Mouse (Mus musculus) liver, embryonic 12.5 days (tissue): ENCODE data around the gene Pgbd5. TPM values are rescaled to one million over a fixed set of nuclear protein-coding genes. Genes with fewer than 3 reads are reported as not detected.

Experiments used
- ATAC-seq: fragments of 200-750 bp; cut with Nextera tagmentation; 2 replicates; pipeline ENCODE4 v1.8.0; 2017; ENCODE audit warnings: moderate number of reproducible peaks, mild to moderate bottlenecking, moderate library complexity
- H3K27ac ChIP-seq: fragments of 300-500 bp; sonication (generic); 2 replicates; pipeline ENCODE4 v1.5.1; 2016; ENCODE audit warnings: mild to moderate bottlenecking
- H3K27me3 ChIP-seq: fragments of 300-500 bp; sonication (generic); replicated peaks from 2 replicates; pipeline ENCODE4 v1.6.1; 2016; ENCODE audit warnings: mild to moderate bottlenecking, moderate library complexity
- H3K36me3 ChIP-seq: fragments of 300-500 bp; sonication (generic); 2 replicates; pipeline ENCODE4 v1.6.1; 2016; ENCODE audit warnings: mild to moderate bottlenecking, moderate library complexity
- H3K4me1 ChIP-seq: fragments of 300-500 bp; sonication (generic); 2 replicates; pipeline ENCODE4 v1.6.1; 2016
- H3K4me2 ChIP-seq: fragments of 300-500 bp; sonication (generic); 2 replicates; pipeline ENCODE4 v1.6.1; 2016; ENCODE audit warnings: mild to moderate bottlenecking, moderate library complexity
- H3K4me3 ChIP-seq: fragments of 300-500 bp; sonication (generic); 2 replicates; pipeline ENCODE4 v1.5.1; 2016; ENCODE audit warnings: mild to moderate bottlenecking, moderate library complexity
- H3K9ac ChIP-seq: fragments of 300-500 bp; sonication (generic); 2 replicates; pipeline ENCODE4 v1.6.1; 2016; ENCODE audit warnings: mild to moderate bottlenecking, moderate library complexity
- H3K9me3 ChIP-seq: fragments of 300-500 bp; sonication (generic); replicated peaks from 2 replicates; pipeline ENCODE4 v1.6.1; 2016; ENCODE audit warnings: mild to moderate bottlenecking, moderate library complexity
- WGBS: fragments of 180-500 bp; shearing (Covaris S2); methylation state at CpG from one replicate; pipeline ENCODE4 v1.1.7; 2016; ENCODE audit not compliant: insufficient replicate concordance; 5-methylcytosine and 5-hydroxymethylcytosine counted together
- polyA plus RNA-seq: library from polyadenylated mRNA; unstranded; fragments of >200 nt; fragmentation: Nextera tagmentation; extraction: Ambion mirVana; gene quantifications from 2 replicates; pipeline ENCODE4 v1.2.1, GENCODE M21; 2016

Gene Pgbd5
- polyA plus RNA-seq, 1 experiment from 2014 or later, result 0.37 TPM

- Histone ChIP-seq H3K9me3 (no peaks in the 10 kb centered on the region), H3K4me2 (no peak overlapping the region), H3K36me3 (peaks cover 84% of the 10 kb centered on the region), H3K27me3 (no peaks in the 10 kb centered on the region), H3K4me3 (no peak overlapping the region), H3K9ac (no peak overlapping the region), H3K4me1 (no peaks in the 10 kb centered on the region; the same call in 1 of the 2 replicates), H3K27ac (no peak overlapping the region)
- ATAC-seq, result no peak
- 73% methylated on average over 3 of the region's 3 CpGs for WGBS
These were observed 108.4 kb downstream of the Pgbd5 start for GRCm38 (mm10) chr8:124331094-124331493.

GRCm38 (mm10) chr8:124330433-124330832 lies 109.0 kb downstream of the Pgbd5 start:
- Histone ChIP-seq H3K9me3 (no peaks in the 10 kb centered on the region), H3K4me2 (no peak overlapping the region), H3K4me1 (no peaks in the 10 kb centered on the region; the same call in 1 of the 2 replicates), H3K27me3 (no peaks in the 10 kb centered on the region), H3K27ac (no peak overlapping the region), H3K4me3 (no peak overlapping the region), H3K36me3 (peaks cover 84% of the 10 kb centered on the region), H3K9ac (no peak overlapping the region)
- 69% methylated on average over 2 of the region's 3 CpGs for WGBS
- no peak for ATAC-seq

GRCm38 (mm10) chr8:124329690-124330089 lies 109.8 kb downstream of the Pgbd5 start:
- H3K27ac ChIP-seq, result no peak overlapping the region
- no peak for ATAC-seq
- no peaks in the 10 kb centered on the region; the same call in 1 of the 2 replicates for H3K4me1 ChIP-seq
- no peak overlapping the region for H3K9ac ChIP-seq
- no peak overlapping the region for H3K4me3 ChIP-seq
- H3K36me3 ChIP-seq, result peaks cover 84% of the 10 kb centered on the region
- H3K27me3 ChIP-seq, result no peaks in the 10 kb centered on the region
- WGBS, result 77% methylated on average over 10 of the region's 10 CpGs
- no peaks in the 10 kb centered on the region for H3K9me3 ChIP-seq
- H3K4me2 ChIP-seq, result no peak overlapping the region

DNA sequence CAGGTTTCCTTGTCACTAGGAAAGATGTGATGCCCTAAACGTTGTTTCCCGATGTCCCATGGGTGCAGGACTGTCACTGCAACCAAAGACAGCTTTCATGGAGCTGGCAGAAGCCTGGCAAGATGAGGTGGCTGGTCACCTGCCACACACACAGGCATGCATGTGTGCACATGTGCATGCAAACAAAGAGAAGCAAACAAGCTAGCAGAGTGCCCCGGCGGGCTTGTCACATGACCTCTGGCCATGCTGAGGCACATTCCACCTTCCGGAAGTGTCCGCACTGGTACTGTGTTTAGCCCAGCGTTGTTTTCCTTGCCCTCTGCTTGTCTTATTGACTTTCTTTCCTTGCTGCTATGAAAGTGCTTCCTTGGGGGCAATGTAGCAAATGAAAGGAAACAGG lies 111.2 kb downstream of the Pgbd5 start:
- H3K27me3 ChIP-seq, result no peaks in the 10 kb centered on the region
- no peak for ATAC-seq
- 85% methylated on average over 7 of the region's 7 CpGs for WGBS

DNA sequence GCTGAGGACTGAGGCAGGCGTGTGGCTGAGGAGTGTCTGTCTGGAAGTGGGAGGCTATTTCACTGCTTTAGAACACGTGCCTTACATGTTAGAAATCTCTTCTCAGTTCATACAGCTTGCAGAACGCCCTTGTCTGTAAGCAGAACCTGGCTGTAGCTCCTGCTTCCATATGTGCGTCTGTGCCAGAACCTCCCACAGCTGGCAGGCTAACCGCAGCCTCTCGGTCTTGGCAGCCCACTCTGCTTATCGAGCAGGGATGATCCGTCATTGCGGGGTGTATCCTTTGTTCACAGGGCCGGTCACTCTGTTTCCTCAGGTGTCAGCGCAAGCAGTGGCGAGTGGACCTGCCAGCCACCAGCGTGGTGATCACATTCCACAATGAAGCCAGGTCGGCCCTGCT lies 116.1 kb downstream of the Pgbd5 start:
- H3K9me3 ChIP-seq, result no peaks in the 10 kb centered on the region
- WGBS, result 83% methylated on average over 14 of the region's 14 CpGs
- no peaks in the 10 kb centered on the region for H3K27me3 ChIP-seq
- no peak overlapping the region for H3K4me2 ChIP-seq
- H3K36me3 ChIP-seq, result peaks cover 51% of the 10 kb centered on the region
- peaks cover 37% of the 10 kb centered on the region for H3K4me1 ChIP-seq
- H3K27ac ChIP-seq, result no peak overlapping the region
- no peak for ATAC-seq
- no peak overlapping the region for H3K4me3 ChIP-seq
- no peak overlapping the region for H3K9ac ChIP-seq

More for the DNA sequence above, 111.2 kb downstream of the Pgbd5 start:
- H3K36me3 ChIP-seq, result peaks cover 84% of the 10 kb centered on the region
- no peak overlapping the region for H3K9ac ChIP-seq
- no peaks in the 10 kb centered on the region for H3K9me3 ChIP-seq
- no peak overlapping the region for H3K4me2 ChIP-seq
- no peaks in the 10 kb centered on the region; the same call in 1 of the 2 replicates for H3K4me1 ChIP-seq
- no peak overlapping the region for H3K4me3 ChIP-seq
- no peak overlapping the region for H3K27ac ChIP-seq

DNA sequence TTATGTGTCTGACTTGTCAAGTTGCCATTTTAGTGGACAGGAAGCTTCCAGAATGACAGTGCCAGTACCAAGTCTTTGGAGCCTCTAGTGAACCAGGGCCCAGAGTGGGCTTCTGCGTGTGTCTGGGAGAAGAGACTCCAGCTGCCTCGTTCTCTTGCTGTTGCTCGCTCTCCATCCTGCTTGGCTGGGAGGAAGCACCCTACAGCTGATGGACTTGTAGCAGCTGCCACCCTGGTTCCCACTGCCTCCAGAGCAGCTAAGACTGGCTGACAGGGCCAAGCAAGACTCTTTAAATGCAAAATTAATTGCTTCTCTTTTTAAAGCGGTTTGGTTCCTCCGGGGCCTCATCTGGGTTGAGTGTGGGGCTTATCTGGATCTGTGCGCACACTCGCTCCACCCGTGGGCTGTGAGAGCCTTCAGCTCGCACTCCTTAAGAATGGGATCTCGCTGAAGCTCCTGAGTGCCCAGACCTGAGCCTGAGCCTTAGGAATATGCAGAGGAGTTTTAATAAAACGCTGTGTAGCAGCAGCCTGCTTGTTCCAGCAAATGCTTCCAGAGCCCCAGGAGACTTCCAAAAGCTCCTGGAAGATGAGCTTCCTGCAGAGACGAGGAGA lies 118.1 kb downstream of the Pgbd5 start:
- H3K27me3 ChIP-seq, result no peaks in the 10 kb centered on the region
- no peak overlapping the region; the same call in 1 of the 2 replicates for H3K9ac ChIP-seq

GRCm38 (mm10) chr8:124319316-124319652 lies 120.2 kb downstream of the Pgbd5 start:
- Histone ChIP-seq H3K9ac (no peak overlapping the region), H3K4me2 (peak overlapping the region; percentile 31), H3K9me3 (no peaks in the 10 kb centered on the region), H3K4me1 (peaks cover 73% of the 10 kb centered on the region), H3K4me3 (no peak overlapping the region), H3K27me3 (no peaks in the 10 kb centered on the region), H3K27ac (peak overlapping the region; percentile 40; the same call in 1 of the 2 replicates), H3K36me3 (peaks cover 21% of the 10 kb centered on the region)
- peak; percentile 46; the same call in 1 of the 2 replicates for ATAC-seq
- 20% methylated on average over 4 of the region's 4 CpGs for WGBS

More for the DNA sequence above, 118.1 kb downstream of the Pgbd5 start:
- no peak for ATAC-seq
- Histone ChIP-seq H3K36me3 (peaks cover 37% of the 10 kb centered on the region), H3K4me2 (peak overlapping the region; percentile 21), H3K27ac (peak overlapping the region; percentile 34; the same call in 1 of the 2 replicates), H3K4me1 (peaks cover 57% of the 10 kb centered on the region), H3K4me3 (no peak overlapping the region), H3K9me3 (no peaks in the 10 kb centered on the region)
- WGBS, result 34% methylated on average over 12 of the region's 12 CpGs

Other genes starting within 250 kb of the Pgbd5 start
- gene Galnt2, start 208.3 kb downstream of the Pgbd5 start, polyA plus RNA-seq, result 36.6 and 37.5 TPM in 2 replicates
- gene Cog2, start 81.1 kb upstream of the Pgbd5 start, polyA plus RNA-seq, result 23.8 and 25.2 TPM in 2 replicates
- 23.3 and 25.9 TPM in 2 replicates for gene Agt, start 130.0 kb upstream of the Pgbd5 start, polyA plus RNA-seq
- 0.05 TPM in 1 of 2 replicates, not detected in the other for gene Capn9, start 136.5 kb upstream of the Pgbd5 start, polyA plus RNA-seq
- gene 2310022B05Rik, start 223.7 kb upstream of the Pgbd5 start, polyA plus RNA-seq, result 9.4 and 10.2 TPM in 2 replicates